Mouse (Mus musculus) left cerebral cortex, postnatal 25 days (tissue): Measurements from ENCODE around the gene Krt19. TPM values are rescaled to one million over a fixed set of nuclear protein-coding genes. Genes with fewer than 3 reads are reported as not detected.

Experiments used
- DNase-seq, 2 experiments: peaks; one replicate each; pipeline ENCODE4 v3.0.0; 2022; ENCODE audit warnings: low spot score in 2 of 2, mixed read lengths in 1 of 2
- intact Hi-C: fragments of 180-260 bp; cut with DNase I; formaldehyde crosslinking; loops from one replicate; pipeline ENCODE4 v1.15.1; 2025
- total RNA-seq, 2 experiments: library from RNA; stranded (reverse); gene quantifications; 2 replicates each; pipeline ENCODE4 v1.2.3; 2021

Krt19 gene
- total RNA-seq, 2 experiments from 2014 or later = not detected

DNA sequence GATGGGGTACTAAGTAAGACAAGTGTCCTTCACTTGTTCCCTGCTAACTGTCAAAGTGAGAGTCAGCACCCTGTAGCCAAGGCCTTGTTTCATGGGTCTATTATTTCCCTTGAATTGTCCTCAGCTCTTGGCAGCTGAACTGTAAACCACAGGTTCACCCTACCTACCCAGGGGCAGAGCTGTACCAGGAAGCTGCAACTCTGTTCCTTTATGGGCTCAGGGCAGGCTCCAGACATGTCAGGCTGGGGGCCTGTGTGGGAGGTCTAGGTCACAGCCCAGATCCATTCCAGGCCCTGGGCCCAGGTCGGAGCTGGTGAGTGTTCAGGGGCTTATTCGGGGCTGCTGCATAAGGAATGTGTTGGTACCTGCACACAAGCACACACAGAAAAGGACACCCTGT, 9.1 kb downstream of the Krt19 start:
- intact Hi-C loops = no loop called here
- DNase-seq = no peak

DNA sequence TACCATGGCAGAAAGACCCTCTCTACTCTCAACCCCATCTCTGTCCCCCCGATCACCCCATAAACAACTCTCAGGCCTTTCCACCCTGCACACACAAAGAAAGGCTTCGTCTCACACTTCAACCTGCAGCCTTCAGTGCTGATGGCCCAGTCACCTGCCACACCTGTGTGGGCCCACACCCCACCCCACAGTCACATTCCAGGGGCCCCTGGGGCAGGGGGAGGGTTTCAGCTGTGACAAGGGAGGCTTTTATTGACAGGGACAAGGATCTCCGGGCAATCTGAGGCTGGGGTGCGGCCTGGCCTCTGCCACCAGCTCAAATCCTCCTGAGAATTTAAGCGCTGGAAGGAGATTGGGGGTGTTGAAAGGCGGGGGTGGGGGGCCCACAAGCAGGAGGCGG, 9.7 kb downstream of the Krt19 start:
- DNase-seq = no peak
- intact Hi-C loops = no loop called here

DNA sequence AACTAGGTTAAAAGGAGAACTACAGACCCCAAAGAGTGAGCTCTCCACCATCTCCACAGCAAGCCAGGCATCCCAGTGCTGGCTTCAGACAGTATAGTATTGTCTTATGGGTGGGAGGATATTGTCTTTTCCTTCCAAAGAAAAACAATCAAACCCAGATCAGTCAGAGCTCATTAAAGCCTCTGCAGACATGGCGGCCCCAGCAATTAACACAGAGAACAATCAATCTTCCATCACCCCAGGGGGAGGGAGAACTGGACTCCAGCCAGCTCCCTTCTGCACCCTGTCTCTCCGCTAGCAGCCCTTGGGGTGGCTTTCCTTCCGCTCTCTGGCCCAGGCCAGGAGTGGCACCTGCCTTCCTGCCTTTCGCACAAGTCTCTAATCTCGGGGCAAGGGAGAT, 10.8 kb downstream of the Krt19 start:
- DNase-seq = no peak
- intact Hi-C loops = no loop called here

DNA sequence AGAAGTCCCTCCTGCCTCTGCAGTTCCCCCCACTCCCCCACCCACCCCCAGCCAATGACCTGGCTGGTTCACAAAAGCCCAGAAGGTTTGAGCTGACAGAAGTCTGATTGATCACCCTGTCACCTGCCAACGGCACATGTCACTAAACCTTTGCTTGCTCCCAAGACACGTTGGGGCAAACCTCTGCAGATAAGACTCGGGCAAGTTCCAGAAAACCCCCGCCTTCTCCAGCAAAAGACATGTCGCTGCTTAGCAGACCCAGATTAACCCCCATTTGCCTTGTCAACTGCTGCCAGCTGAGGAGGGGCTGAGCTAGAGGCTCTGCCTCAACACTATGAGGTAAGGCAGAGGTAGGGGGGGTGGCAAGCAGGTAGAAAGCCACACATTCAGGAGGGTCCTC, 11.9 kb downstream of the Krt19 start:
- no peak for DNase-seq
- intact Hi-C loops = no loop called here

DNA sequence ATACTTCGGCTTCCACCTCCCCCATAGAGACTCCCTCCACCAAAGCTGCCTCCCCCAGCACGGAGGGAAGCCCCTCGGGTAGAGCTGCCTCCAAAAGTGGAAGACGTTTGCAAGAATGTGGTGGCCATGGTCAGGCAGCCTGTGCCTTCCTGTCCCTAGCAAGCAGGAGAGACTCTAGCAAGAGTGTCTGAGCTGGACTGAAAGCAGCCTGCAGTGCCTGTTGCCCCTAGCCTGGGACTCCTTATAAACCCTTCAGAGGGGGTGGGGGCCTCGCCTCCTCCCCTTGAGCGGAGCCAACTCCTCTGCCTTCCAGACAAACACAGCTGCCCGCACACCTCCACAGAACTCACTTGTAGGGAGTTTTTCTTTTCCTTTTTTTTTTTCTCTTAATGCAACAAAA, 12.7 kb downstream of the Krt19 start, which contains the start of gene Krt15:
Gene Krt15 (minus strand): TSS at position 198 of the 400 bp plus-strand sequence.
- DNase-seq = no peak
- intact Hi-C loops = no loop called here

DNA sequence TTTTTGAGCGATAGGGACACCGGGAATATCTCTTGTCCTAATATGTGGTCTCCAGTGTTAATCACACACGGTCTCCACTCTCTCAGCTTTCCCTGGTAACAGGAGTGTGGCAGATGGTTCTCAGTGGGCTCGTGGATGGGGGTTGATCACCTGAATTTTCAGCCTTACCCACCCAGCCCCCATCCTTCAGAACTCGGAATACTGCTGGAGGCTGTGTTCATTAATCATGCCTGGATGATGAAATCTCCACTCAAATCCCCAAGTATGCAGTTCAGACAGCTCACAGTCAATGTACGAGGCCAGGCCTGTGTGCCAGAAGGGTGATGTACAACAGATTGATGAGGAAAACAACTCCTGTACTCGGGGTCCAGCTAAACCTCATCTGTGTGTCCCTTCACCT, 23.6 kb downstream of the Krt19 start:
- intact Hi-C loops = no loop called here
- no peak for DNase-seq

DNA sequence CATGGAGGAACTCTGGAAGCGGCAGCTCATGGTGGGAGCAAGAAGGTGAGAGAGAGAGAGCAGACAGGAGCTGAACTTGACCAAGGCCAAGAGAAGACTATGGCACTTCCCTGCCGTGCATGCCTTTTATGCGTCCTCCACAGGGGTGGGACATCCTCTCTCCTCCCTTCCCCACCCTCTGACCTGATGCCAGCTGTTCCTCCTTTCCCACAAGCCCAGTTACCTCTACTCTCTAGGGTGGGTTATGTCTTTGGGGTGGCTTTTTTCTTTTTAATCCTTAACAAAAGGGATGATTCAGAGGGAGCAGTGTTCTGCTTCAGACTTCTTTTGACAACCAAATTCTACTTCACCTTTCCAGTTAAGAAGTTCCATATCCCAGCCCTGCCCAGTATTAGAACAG, 27.0 kb downstream of the Krt19 start, which contains the start of gene Krt13:
Gene Krt13 (minus strand): TSS at position 101 of the 400 bp plus-strand sequence.
- intact Hi-C loops = no loop called here
- no peak for DNase-seq

DNA sequence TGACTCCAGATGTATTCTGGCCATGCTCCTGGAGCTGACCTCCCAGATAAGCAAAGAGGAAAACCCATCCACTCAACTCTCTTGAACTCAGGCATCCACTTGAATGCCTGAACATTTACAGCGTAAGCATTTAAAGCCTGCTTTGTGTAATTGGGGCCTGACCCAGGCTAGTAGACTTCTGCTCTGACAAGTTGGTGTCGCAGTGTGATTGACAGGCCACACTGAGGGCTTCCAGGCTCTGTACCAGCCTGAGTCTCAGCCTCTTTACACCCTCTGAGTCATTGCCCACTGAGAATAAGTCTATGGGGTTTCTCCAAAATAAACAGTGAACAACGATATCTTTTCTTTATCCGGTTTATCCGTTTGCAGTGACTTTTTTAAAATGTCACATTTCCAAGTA, 28.1 kb downstream of the Krt19 start:
- no peak for DNase-seq
- intact Hi-C loops = no loop called here

DNA sequence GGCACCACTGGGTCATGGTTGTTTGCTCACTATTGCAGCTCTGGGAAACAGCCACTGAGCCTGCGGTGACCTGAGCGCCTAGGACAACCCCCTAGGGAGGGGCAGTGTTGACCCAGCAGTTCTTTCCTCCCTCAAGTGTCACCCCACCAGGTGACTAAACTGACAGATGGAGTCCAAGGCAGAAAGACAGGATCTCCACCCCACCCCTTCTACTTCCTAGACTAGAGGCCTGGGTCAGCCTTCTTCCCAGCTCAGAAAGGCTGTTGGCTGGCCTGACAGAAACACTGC, 34.8 kb downstream of the Krt19 start:
- intact Hi-C loops = no loop called here
- DNase-seq = no peak

DNA sequence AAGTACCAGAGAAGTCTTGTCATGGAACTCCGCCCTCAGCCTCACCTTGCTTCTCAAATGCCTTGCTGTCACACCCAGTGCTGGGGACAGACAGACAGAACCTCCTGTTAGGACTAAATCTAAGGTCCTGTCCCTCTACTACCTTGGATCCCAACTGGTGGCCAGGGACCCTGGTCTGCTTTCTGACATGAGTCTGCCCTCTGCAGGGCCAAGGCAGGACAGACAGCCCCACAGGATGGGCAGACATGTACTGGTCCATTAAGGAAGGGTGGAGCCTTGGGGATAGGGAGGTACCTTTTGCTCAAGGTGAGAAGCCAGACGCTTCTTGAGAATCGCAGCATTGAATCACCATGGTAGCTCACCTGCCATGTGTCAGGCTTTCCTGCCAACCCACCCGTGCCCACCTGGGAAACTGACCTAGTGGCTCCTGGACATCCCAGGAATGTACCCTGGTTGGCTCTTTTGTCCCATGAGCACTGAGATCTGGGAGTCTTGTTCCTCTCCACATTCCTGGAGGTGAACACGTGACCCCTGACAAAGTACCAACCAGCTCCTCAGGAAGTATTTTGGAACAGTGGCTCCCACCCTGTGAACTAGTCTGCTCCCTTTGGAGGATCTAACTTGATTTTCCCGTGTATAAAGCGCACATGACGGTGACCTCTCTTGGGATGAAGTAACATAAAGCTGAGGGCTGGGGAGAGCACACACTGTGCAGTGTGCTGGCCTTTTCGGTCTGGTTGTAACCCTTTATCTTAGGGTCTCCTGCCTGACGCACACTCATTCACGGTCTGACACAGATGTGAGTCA, 35.3 kb downstream of the Krt19 start:
- DNase-seq = no peak
- intact Hi-C loops = no loop called here

DNA sequence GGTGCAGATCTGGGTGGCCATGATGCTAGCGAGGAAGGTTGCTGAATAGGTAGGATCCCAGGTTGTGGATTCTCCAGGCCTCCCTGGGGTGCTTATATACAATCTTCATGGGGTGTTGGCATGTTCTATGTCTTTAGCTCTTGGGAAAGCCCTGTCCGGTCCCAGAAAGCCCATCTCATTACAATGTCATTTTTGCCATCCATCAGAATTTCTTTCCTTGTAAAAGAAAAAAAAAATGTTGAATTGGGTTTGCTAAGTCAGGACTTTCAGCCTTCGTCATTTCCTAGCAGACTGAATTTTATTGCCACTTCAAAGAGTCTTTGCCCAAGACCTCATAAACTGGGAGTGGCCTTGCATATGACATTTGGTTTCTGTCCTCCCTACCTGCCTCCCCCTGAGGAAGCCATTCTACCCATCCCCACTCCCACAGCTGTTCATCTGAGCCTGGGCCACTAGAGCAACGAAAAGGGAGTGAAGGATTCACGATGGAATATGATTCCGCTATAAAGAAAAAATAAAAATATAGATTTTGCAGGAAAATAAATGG, 42.8 kb downstream of the Krt19 start, which contains the start of gene Krt36:
Gene Krt36 (minus strand): TSS at position 51 of the 547 bp plus-strand sequence.
- intact Hi-C loops = no loop called here
- DNase-seq = no peak

DNA sequence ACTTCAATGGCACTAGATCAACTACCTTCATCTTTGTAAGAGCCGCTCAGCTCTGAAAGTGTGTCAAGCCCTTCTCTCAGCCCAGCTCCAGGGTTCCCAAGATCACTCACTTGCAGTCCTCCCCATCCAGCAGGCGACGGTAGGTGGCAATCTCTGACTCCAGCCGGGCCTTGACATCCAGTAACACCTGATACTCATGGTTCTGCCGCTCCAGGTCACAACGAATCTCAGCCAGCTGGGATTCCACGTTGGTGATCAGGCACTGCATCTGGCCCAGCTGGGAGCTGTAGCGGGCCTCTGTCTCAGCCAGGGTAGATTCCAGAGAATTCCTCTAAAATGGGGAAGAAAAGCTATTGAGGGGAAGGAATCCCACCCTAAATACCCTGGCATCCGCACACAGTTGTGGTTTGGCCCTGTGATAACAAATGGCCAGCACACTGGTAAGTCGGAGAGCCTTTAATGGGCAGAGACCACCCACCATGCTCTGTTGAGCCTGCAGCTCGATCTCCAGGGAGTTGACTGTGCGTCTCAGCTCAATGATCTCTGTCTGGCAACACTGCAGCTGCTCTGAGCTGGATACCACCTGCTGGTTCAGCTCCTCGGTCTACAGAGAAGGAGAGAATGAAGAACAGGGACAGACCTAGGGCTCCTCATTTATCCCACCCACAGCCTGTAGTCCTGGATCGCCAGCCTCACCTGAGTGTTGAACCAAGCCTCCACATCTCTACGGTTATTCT, 45.6 kb downstream of the Krt19 start:
- no peak for DNase-seq
- intact Hi-C loops = no loop called here

DNA sequence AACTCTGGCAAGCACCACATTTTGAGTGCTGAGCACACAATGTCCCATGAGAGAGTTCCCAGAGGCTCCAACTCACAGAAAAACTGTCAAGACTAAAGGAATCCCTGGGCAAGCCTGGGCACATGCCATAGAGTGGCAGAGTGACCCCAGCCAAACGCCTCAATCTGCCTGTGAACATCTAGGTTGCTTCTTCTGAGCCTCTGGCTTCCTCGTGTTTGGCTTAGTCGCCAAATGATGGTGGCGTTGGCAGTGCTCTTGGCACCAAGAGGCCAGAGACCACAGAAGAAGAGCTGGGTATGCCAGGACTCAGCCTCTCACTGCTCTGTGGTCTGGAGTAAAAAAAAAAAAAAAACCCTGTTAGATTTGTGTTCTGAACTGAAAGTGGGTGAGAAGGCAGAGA, 48.1 kb downstream of the Krt19 start:
- intact Hi-C loops = no loop called here

DNA sequence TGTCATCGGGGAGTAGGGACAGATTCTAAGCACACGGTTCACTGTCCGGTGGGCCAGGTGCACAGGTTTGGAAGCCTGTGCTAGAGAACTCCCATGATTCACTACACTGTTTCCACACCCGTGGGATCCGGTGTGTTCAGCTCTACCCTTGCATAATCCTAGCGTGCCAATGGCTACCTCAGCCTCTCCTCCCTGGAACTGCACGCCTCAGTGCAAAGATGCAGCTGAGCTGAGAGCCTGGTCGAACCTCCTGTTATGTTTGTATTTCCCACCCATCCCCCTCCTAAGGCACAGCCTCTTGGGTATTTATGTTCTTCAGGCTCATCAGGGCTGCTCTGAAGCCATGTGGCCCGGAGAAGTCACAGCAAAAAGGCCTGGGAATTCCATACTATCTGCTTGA, 50.6 kb downstream of the Krt19 start:
- DNase-seq = no peak
- intact Hi-C loops = no loop called here

More for the DNA sequence above, 48.1 kb downstream of the Krt19 start:
- no peak for DNase-seq

DNA sequence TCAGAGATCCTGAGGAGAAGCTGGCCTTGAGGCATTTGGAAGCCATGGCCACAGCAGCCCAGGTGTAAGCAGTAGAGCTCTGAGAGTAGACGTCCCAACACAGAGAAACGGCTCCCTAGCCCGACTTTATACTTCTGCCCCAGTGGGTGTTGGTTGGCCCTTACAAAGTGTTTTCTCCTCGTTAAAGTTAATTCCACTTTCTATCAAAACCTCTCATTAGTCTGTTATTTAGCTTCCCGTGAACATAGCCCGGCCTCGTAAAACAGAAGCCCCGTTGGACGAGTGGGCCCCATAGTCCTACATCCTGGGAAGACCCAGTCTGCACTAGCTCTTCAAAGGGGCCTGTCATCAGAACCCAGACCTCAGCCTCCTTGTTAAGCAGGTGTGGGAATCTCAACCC, 52.3 kb downstream of the Krt19 start, which contains the start of gene Krt35:
Gene Krt35 (minus strand): TSS at position 101 of the 400 bp plus-strand sequence.
- intact Hi-C loops = no loop called here
- no peak for DNase-seq

Other genes with a start within 250 kb of the Krt19 start
- not detected for gene Krtap31-1, start 240.7 kb downstream of the Krt19 start, total RNA-seq
- not detected for gene Gm11565, start 233.9 kb downstream of the Krt19 start, total RNA-seq
- gene Krtap31-2, start 212.4 kb downstream of the Krt19 start, total RNA-seq = not detected
- gene Krtap9-5, start 200.2 kb downstream of the Krt19 start, total RNA-seq = not detected
- gene Krtap29-1, start 169.6 kb downstream of the Krt19 start, total RNA-seq = not detected
- not detected for gene Krtap16-1, start 162.1 kb downstream of the Krt19 start, total RNA-seq
- gene Krtap17-1, start 154.7 kb downstream of the Krt19 start, total RNA-seq = not detected
- gene Krt33a, start 132.5 kb downstream of the Krt19 start, total RNA-seq = not detected
- gene Krt33b, start 118.8 kb downstream of the Krt19 start, total RNA-seq = not detected
- not detected for gene Krt34, start 107.1 kb downstream of the Krt19 start, total RNA-seq
- gene Krt31, start 98.1 kb downstream of the Krt19 start, total RNA-seq = not detected
- gene Krt32, start 60.4 kb downstream of the Krt19 start, total RNA-seq = not detected
- gene Krt35, start 52.4 kb downstream of the Krt19 start, total RNA-seq = not detected
- gene Krt36, start 43.0 kb downstream of the Krt19 start, total RNA-seq = not detected
- gene Krt13, start 27.1 kb downstream of the Krt19 start, total RNA-seq = not detected
- not detected for gene Krt15, start 12.7 kb downstream of the Krt19 start, total RNA-seq
- 1 to 10 TPM; 3.7 to 4.3 TPM for gene Krt9, start 44.6 kb upstream of the Krt19 start, total RNA-seq
- gene Krt14, start 58.9 kb upstream of the Krt19 start, total RNA-seq = not detected
- gene Krt16, start 100.2 kb upstream of the Krt19 start, total RNA-seq = not detected
- under 1 TPM in 1 of 2 experiments, not detected in 1; 0.30 TPM for gene Krt17, start 112.4 kb upstream of the Krt19 start, total RNA-seq
- gene Krt42, start 121.2 kb upstream of the Krt19 start, total RNA-seq = not detected
- 100 to 1,000 TPM; 820 to 888 TPM for gene Eif1, start 171.2 kb upstream of the Krt19 start, total RNA-seq
- gene Gast, start 185.7 kb upstream of the Krt19 start, total RNA-seq = not detected
- 100 to 1,000 TPM; 136 to 160 TPM for gene Hap1, start 207.5 kb upstream of the Krt19 start, total RNA-seq
- 10 to 100 TPM; 44.2 to 45.4 TPM for gene Jup, start 249.1 kb upstream of the Krt19 start, total RNA-seq